Mouse (Mus musculus): ENCODE measurements around the gene Glis3.

Glis3 gene

GRCm38 (mm10) chr19:28333007-28333766 is 346.7 kb downstream of the Glis3 start:
- no peak for DNase-seq (ENCODE audit: low read depth, low spot score)

- DNase-seq (ENCODE audit: low read depth, low spot score): no peak
Measured at GRCm38 (mm10) chr19:28328444-28329110, 351.3 kb downstream of the Glis3 start.

GRCm38 (mm10) chr19:28327536-28327935 is 352.3 kb downstream of the Glis3 start:
- DNase-seq (ENCODE audit: low read depth, low spot score): no peak

DNA sequence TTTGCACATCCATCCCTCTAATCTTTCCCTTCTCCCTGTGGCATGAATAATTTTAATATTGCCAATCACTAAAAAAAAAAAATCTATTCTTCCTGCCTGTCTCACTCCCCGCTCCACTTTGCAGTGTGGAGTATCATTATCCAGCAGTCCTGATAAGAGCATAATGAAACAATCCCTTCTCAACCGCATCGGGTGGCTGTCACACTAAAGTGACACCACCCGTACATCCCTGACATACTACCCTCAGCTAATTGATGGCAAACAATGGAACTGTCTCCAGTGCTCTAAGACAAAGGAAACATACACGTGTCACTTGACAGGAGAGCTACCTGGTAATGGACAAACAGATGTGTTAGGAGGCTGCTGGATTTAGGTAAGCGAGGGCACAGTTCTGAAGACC is 373.8 kb downstream of the Glis3 start:
- DNase-seq (ENCODE audit: low read depth, low spot score): no peak

GRCm38 (mm10) chr19:28305510-28305909 is 374.4 kb downstream of the Glis3 start:
- DNase-seq (ENCODE audit: low read depth, low spot score): no peak

DNA sequence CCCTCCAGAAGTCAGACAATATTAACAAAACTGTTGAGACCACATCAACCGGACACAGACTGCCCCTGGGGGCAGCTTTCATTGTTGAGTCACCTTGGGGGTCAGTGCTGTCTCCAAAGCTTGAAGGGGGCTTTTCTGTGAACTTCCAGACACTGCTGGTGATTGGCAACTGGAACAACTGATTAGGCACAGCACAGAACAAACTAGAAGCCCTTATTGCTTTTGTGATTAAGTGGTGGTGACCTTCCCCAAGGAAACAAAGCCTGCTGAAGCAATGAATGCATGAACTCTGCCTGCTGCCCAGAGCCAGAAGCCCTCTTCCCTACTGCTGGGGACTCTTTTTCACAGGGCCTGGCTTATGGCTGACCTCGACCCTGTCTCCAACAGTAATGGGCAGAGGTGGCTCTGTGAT is 377.0 kb downstream of the Glis3 start:
- no peak for DNase-seq (ENCODE audit: low read depth, low spot score)

DNA sequence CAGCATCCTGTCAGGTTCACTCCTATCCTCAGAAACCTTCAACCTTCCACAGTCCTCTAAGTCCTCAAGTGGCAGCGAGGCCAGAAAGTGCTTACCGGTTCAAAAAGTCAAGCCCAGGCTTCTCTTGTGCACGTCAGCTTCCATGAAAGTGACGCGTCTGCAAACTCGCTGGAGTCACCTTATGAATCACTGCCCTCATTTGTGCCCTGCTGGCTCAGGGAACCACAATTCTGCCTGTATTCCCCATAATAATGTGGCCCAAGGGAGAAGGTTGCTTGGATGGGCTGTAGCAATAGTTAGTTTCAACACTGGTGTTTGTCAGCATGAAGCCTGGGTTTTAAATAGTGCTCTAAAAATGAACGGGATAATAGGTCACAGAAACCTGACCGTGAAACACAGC is 379.7 kb downstream of the Glis3 start:
- no peak for DNase-seq (ENCODE audit: low read depth, low spot score)

GRCm38 (mm10) chr19:28299211-28299775 is 380.6 kb downstream of the Glis3 start:
- DNase-seq (ENCODE audit: low read depth, low spot score): no peak

GRCm38 (mm10) chr19:28298669-28299068 is 381.2 kb downstream of the Glis3 start:
- no peak for DNase-seq (ENCODE audit: low read depth, low spot score)

GRCm38 (mm10) chr19:28291596-28291995 is 388.3 kb downstream of the Glis3 start:
- DNase-seq (ENCODE audit: low read depth, low spot score): no peak

DNA sequence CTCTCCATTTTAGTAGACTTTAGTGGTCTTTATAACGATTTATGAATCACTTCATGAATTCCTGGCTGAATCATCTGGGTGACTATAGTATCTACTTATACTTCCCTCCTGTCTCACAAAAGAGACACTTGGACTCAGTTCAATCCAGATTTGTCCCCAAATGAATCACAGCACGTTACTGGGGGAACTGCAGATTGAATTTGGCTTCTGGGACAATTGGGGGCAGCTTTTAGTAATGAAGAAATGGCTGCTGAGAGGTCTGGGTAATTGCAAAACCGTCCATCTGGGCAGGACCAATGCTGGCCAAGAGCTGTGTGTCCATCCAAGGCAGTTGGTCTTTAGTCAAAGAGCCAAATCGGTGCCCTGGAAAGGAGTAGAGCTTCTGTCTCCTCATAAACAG is 390.4 kb downstream of the Glis3 start:
- no peak for DNase-seq (ENCODE audit: low read depth, low spot score)

GRCm38 (mm10) chr19:28287431-28287830 is 392.4 kb downstream of the Glis3 start:
- no peak for DNase-seq (ENCODE audit: low read depth, low spot score)

GRCm38 (mm10) chr19:28284098-28284569 is 395.7 kb downstream of the Glis3 start:
- DNase-seq (ENCODE audit: low read depth, low spot score): no peak

- DNase-seq (ENCODE audit: low read depth, low spot score): no peak
Measured at GRCm38 (mm10) chr19:28283241-28284097, 396.4 kb downstream of the Glis3 start.

- no peak for DNase-seq (ENCODE audit: low read depth, low spot score)
Measured at GRCm38 (mm10) chr19:28281405-28281804, 398.5 kb downstream of the Glis3 start.

- no peak for DNase-seq (ENCODE audit: low read depth, low spot score)
Measured at GRCm38 (mm10) chr19:28277104-28277503, 402.8 kb downstream of the Glis3 start.

DNA sequence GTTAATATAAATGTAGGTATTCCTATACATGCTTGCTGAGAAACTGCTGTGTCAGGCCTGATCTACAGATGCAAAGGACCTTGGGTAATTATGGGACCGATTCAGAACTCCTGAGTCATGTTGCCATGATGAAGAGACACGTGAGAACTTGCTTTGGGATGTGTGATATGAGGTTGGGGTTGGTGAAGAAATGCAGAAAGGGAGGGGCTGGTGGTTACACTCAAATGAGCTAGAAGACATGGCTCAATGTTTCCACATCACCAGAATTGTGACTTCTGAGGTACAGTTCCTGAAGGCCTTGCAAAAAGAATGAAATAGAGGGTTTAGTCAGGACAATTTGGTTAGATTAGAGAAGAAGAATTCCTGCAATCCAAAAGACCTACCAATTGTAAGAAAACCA is 405.4 kb downstream of the Glis3 start:
- no peak for DNase-seq (ENCODE audit: low read depth, low spot score)

DNA sequence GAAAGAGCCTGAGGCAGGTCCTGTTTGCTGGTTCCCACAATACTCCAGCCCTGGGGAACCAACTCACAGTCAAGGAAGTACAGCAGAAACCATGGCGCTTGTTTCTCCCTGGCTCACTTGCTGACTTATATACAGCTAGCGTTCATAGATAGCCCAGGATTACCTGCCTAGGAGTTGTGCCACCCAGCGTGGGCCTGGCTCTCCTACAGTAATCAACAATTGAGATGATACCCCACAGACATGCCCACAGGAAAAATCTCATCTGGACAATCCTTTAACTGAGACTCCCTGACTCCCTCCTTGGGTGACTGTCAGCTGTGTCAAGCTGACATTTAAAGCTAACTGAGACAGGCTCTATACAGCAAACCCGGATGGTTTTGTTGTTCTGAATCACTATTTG is 405.9 kb downstream of the Glis3 start:
- no peak for DNase-seq (ENCODE audit: low read depth, low spot score)

GRCm38 (mm10) chr19:28266850-28267249 is 413.0 kb downstream of the Glis3 start:
- DNase-seq (ENCODE audit: low read depth, low spot score): no peak

DNA sequence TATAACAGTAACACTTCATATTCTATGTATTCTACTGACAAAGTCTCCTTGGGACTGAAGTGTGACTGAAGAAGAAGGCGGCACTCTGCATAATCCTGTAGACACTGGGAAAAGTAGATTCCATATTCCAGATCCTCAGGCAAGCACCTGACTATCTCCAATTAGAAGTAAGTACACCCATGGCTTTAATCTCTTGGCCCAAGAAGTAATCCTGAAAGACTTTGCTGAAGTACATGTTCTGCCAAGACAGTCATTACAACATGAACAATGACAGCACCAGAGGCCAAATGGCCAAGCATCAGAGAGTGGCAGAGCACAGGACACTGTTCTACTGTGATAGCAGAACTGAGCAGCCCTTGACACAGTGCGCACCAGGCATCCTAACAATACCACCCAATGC is 414.1 kb downstream of the Glis3 start:
- no peak for DNase-seq (ENCODE audit: low read depth, low spot score)

DNA sequence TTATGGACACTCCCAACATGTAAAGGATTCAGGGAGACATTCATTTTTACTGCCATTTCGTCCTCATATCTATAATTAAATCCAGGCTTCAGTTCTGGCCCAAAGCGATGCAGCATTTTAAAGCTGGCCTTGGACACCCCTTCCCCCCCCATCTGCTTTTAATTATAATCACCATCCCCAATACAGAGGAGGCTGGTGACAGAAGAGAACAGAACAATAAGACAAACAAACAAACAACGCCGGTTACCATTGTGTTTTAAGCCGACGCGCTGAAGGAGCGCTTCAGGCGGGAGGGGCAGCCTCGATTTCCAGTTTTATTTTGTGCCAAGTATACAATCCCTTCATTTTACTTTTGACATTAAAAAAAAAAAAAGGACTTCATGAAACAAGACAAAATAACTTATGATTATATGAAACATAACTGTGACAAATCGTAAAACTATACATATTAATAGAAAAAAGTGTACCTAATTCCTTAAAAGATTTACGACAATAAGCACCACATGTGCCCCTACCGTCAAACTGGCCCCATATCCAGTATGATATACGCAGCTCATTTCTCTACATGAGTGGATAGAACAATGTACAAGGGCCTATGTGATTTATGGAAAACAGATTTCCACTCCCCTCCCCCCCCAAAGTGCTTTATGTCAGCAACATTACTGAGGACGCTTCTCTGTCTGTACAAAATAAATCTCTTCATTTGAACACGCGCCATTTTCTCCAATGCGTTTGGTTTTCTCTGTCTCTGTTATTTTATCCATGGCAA is 420.8 kb downstream of the Glis3 start:
- no peak for DNase-seq (ENCODE audit: low read depth, low spot score)

All from retina, postnatal 7 days (tissue).